Mouse (Mus musculus) lung, postnatal 0 days (tissue): ENCODE measurements around the gene Mrpl53. TPM values are rescaled to one million over a fixed set of nuclear protein-coding genes. Genes with fewer than 3 reads are reported as not detected.

Source experiments
- ATAC-seq: fragments of 200-750 bp; cut with Nextera tagmentation; 2 replicates; pipeline ENCODE4 v1.8.0; 2017; ENCODE audit warnings: moderate library complexity
- DNase-seq: peaks from one replicate; pipeline ENCODE4 v3.0.0-alpha.2; 2016; ENCODE audit warnings: low spot score
- H3K27ac ChIP-seq: fragments of 300-500 bp; sonication (generic); 2 replicates; pipeline ENCODE4 v1.5.1; 2014; ENCODE audit warnings: antibody characterized with exemption, mild to moderate bottlenecking, low read length, mixed read lengths
- H3K27me3 ChIP-seq: fragments of 300-500 bp; sonication (generic); replicated peaks from 2 replicates; pipeline ENCODE4 v1.6.1; 2014; ENCODE audit warnings: low read length, mixed read lengths; ENCODE audit not compliant: insufficient read depth
- H3K36me3 ChIP-seq: fragments of 300-500 bp; sonication (generic); 2 replicates; pipeline ENCODE4 v1.6.1; 2014; ENCODE audit warnings: low read length, mixed read lengths; ENCODE audit not compliant: insufficient read depth
- H3K4me1 ChIP-seq: fragments of 300-500 bp; sonication (generic); 2 replicates; pipeline ENCODE4 v1.6.1; 2014; ENCODE audit warnings: antibody characterized with exemption, low read depth, low read length, mixed read lengths; ENCODE audit not compliant: insufficient read depth
- H3K4me2 ChIP-seq: fragments of 300-500 bp; sonication (generic); replicated peaks from 2 replicates; pipeline ENCODE4 v1.6.1; 2014; ENCODE audit warnings: low read depth, mild to moderate bottlenecking, low read length, moderate library complexity, mixed read lengths
- H3K4me3 ChIP-seq: fragments of 300-500 bp; sonication (generic); 2 replicates; pipeline ENCODE4 v1.5.1; 2014; ENCODE audit warnings: low read depth, low read length
- H3K9ac ChIP-seq: fragments of 300-500 bp; sonication (generic); replicated peaks from 2 replicates; pipeline ENCODE4 v1.6.1; 2014; ENCODE audit warnings: low read depth, mild to moderate bottlenecking
- H3K9me3 ChIP-seq: fragments of 300-500 bp; sonication (generic); 2 replicates; pipeline ENCODE4 v1.6.1; 2016; ENCODE audit warnings: low read length, mixed read lengths
- CTCF ChIP-seq: IDR thresholded peaks from 2 replicates; pipeline ENCODE4 v1.5.1; 2016; ENCODE audit warnings: antibody characterized with exemption, mild to moderate bottlenecking
- EP300 ChIP-seq: IDR thresholded peaks from 2 replicates; pipeline ENCODE4 v1.6.1; 2016; ENCODE audit warnings: antibody characterized with exemption, mild to moderate bottlenecking, control low read depth
- WGBS: fragments of 180-500 bp; shearing (Covaris S2); extraction: QIAGEN DNeasy Blood & Tissue Kit; methylation state at CpG from one replicate; pipeline ENCODE4 v1.1.7; 2014; 5-methylcytosine and 5-hydroxymethylcytosine counted together
- polyA plus RNA-seq: library from polyadenylated mRNA; unstranded; fragments of >200 nt; fragmentation: Nextera tagmentation; extraction: Ambion mirVana; gene quantifications from 2 replicates; pipeline ENCODE4 v1.2.1, GENCODE M21; 2015

Gene Mrpl53
- polyA plus RNA-seq, 1 experiment from 2014 or later, result 128 TPM

DNA sequence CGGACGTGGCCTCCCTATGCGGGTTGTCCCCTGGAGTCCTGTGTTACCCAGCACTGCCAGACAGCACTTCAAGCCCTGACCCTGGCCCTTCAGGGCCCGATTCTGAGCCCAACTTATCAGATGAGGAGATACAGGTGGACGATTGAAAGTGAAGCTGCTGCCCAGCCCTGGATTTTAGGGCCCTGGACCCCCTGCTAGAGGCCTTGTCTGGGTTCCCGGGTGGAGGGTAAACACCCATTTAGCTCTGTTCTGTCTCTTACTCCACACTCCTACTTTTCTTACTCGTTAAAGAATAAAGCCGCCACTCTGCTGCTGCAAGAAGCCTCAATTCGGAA lies 20.9 kb upstream of the Mrpl53 start:
- H3K4me3 ChIP-seq, result peak overlapping the region; percentile 16
- peaks cover 5% of the 10 kb centered on the region for H3K4me1 ChIP-seq
- H3K27ac ChIP-seq, result no peak overlapping the region
- no peak overlapping the region for H3K9ac ChIP-seq
- H3K9me3 ChIP-seq, result no peaks in the 10 kb centered on the region
- peaks cover 28% of the 10 kb centered on the region; the same call in 1 of the 2 replicates for H3K27me3 ChIP-seq
- ATAC-seq, result no peak
- H3K36me3 ChIP-seq, result no peaks in the 10 kb centered on the region
- WGBS, result 16% methylated on average over 9 of the region's 9 CpGs
- DNase-seq, result no peak
- H3K4me2 ChIP-seq, result peak overlapping the region; percentile 50
- TF ChIP-seq EP300 (no peak), CTCF (no peak)

DNA sequence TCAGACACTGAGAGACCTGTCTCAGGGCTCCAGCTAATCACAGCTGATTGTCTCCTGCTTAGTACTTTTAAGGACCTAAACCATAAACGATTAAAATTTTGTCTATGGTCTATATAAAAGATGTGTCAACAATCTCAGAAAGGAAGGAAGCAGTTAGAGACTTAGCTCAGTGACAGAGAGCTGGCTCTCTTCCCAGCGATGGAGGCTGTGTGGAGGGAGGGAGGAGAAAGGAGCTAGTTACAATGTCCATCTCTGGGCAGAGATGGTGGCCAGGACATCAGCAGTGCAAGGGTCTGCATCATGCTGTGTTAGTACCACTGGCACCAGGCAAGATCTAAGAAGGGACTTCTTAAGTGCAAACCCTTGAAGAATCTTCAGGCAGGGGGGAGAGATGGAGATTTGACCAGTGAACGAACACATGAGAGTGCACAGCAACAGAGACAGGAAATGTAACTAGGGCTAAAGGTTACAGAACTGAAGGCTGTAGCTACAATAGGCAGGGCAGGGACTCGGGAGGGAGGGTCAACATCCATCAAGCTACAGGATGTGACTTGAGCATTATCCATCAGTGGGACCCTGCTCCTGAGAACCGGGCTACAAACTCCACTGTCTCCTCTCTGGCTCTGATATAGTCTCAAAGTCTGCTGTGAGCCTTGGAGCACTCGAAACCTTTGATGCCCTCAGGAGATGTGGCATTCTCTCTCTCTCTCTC lies 16.3 kb upstream of the Mrpl53 start:
- H3K4me2 ChIP-seq, result no peak overlapping the region
- H3K27ac ChIP-seq, result no peak overlapping the region
- peaks cover 9% of the 10 kb centered on the region; the same call in 1 of the 2 replicates for H3K27me3 ChIP-seq
- no peak overlapping the region for H3K4me3 ChIP-seq
- ATAC-seq (peak; percentile 67), DNase-seq (no peak)
- no peaks in the 10 kb centered on the region for H3K9me3 ChIP-seq
- no peaks in the 10 kb centered on the region for H3K36me3 ChIP-seq
- H3K4me1 ChIP-seq, result peaks cover 5% of the 10 kb centered on the region; the same call in 1 of the 2 replicates
- no peak for TF ChIP-seq EP300
- TF ChIP-seq CTCF, result no peak
- no peak overlapping the region for H3K9ac ChIP-seq
- WGBS, result 18% methylated on average over 6 of the region's 6 CpGs

DNA sequence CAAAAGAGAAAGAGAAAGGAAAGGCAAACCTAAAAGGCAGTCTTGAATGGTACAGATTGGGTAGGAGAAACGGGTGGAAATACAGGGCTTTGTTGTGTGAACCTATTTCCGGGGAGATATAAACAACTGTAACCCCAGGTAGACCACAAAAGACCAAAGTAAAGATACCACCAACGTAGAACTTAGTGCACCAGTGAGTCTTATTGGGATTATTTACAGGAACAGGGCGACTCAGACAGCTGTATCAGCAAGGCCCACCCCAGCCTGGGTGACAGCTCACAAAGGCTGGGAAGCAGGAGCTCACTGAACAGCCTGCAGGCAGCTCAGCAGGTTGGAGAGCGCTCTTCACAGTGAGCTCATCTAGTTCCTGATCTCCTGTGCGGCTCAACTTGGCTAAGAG lies 12.9 kb upstream of the Mrpl53 start:
- Histone ChIP-seq H3K4me2 (no peak overlapping the region), H3K36me3 (no peaks in the 10 kb centered on the region), H3K4me1 (no peaks in the 10 kb centered on the region), H3K9me3 (no peaks in the 10 kb centered on the region), H3K4me3 (no peak overlapping the region), H3K9ac (no peak overlapping the region), H3K27ac (no peak overlapping the region), H3K27me3 (no peaks in the 10 kb centered on the region)
- DNase-seq, result no peak
- no peak for ATAC-seq
- 40% methylated on average over 6 of the region's 6 CpGs for WGBS
- TF ChIP-seq CTCF (no peak), EP300 (no peak)

DNA sequence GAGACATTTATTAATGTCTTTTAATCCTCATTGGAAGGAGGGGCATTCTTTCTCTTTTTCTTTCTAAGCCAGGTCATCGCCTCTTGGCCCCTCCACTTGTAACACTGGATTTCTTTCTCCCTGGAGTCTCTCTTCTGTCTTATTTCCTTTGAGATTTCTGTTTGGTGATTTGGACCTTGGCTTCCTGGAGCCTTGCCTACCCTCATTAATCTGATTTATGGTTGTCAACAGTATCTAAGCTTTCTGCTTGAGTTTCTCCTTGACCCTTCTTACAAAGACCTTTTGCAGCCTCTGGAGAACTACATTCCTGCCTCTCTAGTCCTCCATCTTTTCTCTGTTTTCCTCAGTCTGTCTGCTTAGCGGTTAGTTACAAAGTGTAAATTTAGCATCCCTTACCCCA lies 10.4 kb upstream of the Mrpl53 start:
- H3K36me3 ChIP-seq, result no peaks in the 10 kb centered on the region
- H3K27me3 ChIP-seq, result no peaks in the 10 kb centered on the region
- ATAC-seq, result no peak
- no peak overlapping the region for H3K4me2 ChIP-seq
- H3K4me3 ChIP-seq, result no peak overlapping the region
- H3K9ac ChIP-seq, result no peak overlapping the region
- WGBS, result 55% methylated on average over 2 of the region's 2 CpGs
- no peak overlapping the region for H3K27ac ChIP-seq
- no peak for DNase-seq
- TF ChIP-seq EP300, result no peak
- no peaks in the 10 kb centered on the region for H3K9me3 ChIP-seq
- H3K4me1 ChIP-seq, result peaks cover 7% of the 10 kb centered on the region

DNA sequence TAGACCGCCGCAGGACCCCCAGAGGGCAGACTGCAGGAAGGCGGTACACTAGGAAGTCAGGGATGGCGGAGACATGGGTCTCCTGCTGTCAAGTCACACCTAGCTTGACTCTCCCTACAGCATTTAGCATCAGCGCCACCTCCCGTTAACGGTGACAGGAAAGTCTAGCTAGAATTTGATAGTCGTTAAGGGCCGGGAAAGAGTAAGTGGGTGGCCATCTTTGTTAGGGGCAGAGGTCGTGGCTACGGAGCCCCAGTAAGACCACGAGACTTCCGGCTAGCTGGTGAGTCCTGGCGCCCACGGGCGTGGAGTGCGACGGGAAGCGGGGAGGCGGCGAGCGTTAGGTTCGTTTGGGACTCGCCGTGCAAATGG lies 7.5 kb upstream of the Mrpl53 start, which contains the start of the genes Ccdc142 and Gm42688:
Ccdc142 (plus strand) TSS at position 286 of the 372 bp plus-strand sequence.
Gm42688 (plus strand) TSS at position 302 of the 372 bp plus-strand sequence.
- WGBS, result 4% methylated on average over 24 of the region's 25 CpGs
- ATAC-seq, result peak; percentile 93
- peak within 1 kb of the TSS; percentile 91 for H3K4me2 ChIP-seq

DNA sequence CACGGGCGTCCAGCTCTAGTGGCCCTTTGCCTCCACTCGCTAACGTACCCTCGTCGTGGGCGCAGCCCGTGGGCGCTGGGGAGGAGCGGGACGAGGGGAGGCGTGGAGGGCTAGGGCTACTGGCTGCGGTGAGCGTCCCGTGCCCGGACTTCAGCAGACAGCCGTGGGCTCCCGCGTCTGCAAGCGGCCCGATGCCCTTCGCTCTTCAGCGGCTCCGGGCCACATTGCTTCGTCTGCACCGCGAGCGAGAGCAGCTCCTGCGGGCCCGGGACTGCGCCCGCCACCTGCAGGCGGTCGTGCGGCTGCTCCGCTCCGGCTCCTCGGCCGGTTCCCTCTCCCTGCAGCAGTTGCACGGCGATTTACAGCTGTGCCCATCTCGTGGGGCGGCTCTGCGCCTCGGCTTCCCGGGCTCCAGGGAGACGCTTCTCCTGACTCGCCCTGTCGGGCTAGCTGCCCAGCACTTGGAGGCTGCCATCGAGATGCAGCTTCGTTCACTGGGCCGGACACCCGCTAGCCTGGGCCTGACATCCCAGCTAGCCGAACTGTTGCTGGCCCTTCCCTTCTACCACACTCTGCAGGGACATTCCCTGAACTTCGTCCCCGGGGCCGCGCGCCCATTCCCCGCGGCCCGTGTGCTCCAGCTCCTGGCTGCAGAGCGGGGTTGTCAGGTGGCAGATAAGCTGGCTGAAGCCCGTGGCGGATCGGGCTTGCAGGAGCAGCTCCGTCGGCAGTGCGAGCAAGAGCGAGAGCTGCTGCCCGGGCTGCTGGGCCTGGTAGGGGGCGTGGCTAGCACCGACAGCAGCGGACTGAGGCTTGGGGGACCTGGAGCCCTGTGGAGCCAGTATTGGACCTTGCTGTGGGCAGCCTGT lies 6.9 kb upstream of the Mrpl53 start:
- H3K4me2 ChIP-seq, result peak overlapping the region; percentile 91
- ATAC-seq (peak; percentile 86), DNase-seq (peak; percentile 73)
- no peaks in the 10 kb centered on the region for H3K36me3 ChIP-seq
- no peaks in the 10 kb centered on the region for H3K27me3 ChIP-seq
- H3K9ac ChIP-seq, result peak overlapping the region; percentile 43; the same call in 1 of the 2 replicates
- TF ChIP-seq CTCF (peak; percentile 68), EP300 (no peak)
- 1% methylated on average over 62 of the region's 74 CpGs for WGBS
- no peaks in the 10 kb centered on the region for H3K9me3 ChIP-seq
- H3K4me1 ChIP-seq, result peaks cover 7% of the 10 kb centered on the region
- H3K4me3 ChIP-seq, result peak overlapping the region; percentile 69
- H3K27ac ChIP-seq, result peak overlapping the region; percentile 81

More for the DNA sequence above, 7.5 kb upstream of the Mrpl53 start, which contains the start of the genes Ccdc142 and Gm42688:
- H3K36me3 ChIP-seq, result no peaks in the 10 kb centered on the region
- peaks cover 7% of the 10 kb centered on the region for H3K4me1 ChIP-seq
- H3K9ac ChIP-seq, result peak within 1 kb of the TSS; percentile 43; the same call in 1 of the 2 replicates
- TF ChIP-seq EP300 (no peak), CTCF (peak; percentile 79)
- H3K27ac ChIP-seq, result peak within 1 kb of the TSS; percentile 81
- H3K4me3 ChIP-seq, result peak within 1 kb of the TSS; percentile 69
- H3K27me3 ChIP-seq, result no peaks in the 10 kb centered on the region
- no peaks in the 10 kb centered on the region for H3K9me3 ChIP-seq
- DNase-seq, result peak; percentile 95
